Mouse (Mus musculus): ENCODE results near the gene Siglecf. TPM values are rescaled to one million over a fixed set of nuclear protein-coding genes. Genes with fewer than 3 reads are reported as not detected.
A peak's percentile ranks its signal among the peaks of the same experiment; 100 is the strongest.

Gene Siglecf
- 27.1 and 32.2 TPM in 2 replicates for total RNA-seq (2017)

- no peak for ATAC-seq (ENCODE audit: extremely low read depth, insufficient number of reproducible peaks, low FRiP score, poor library complexity, severe bottlenecking)
Measured at GRCm38 (mm10) chr7:43351154-43351553, at the start of gene Siglecf. Gene Siglecf (plus strand): TSS chr7:43351341.

- no peak for ATAC-seq (ENCODE audit: extremely low read depth, insufficient number of reproducible peaks, low FRiP score, poor library complexity, severe bottlenecking)
Measured at GRCm38 (mm10) chr7:43305235-43305634, 45.9 kb upstream of the Siglecf start.

- no peak for ATAC-seq (ENCODE audit: extremely low read depth, insufficient number of reproducible peaks, low FRiP score, poor library complexity, severe bottlenecking)
Measured at GRCm38 (mm10) chr7:43309069-43309468, 42.1 kb upstream of the Siglecf start.

- no peak for ATAC-seq (ENCODE audit: extremely low read depth, insufficient number of reproducible peaks, low FRiP score, poor library complexity, severe bottlenecking)
Measured at GRCm38 (mm10) chr7:43311632-43312031, 39.5 kb upstream of the Siglecf start.

- ATAC-seq (ENCODE audit: extremely low read depth, insufficient number of reproducible peaks, low FRiP score, poor library complexity, severe bottlenecking), result peak; percentile 21; the same call in 1 of the 2 replicates
Measured at GRCm38 (mm10) chr7:43312386-43313012, 38.6 kb upstream of the Siglecf start.

- ATAC-seq (ENCODE audit: extremely low read depth, insufficient number of reproducible peaks, low FRiP score, poor library complexity, severe bottlenecking), result peak; percentile 89
Measured at GRCm38 (mm10) chr7:43313013-43313428, 38.1 kb upstream of the Siglecf start, which contains the start of gene Zfp715. Gene Zfp715 (minus strand): TSS chr7:43313294.

GRCm38 (mm10) chr7:43326223-43326780 is 24.8 kb upstream of the Siglecf start:
- no peak for ATAC-seq (ENCODE audit: extremely low read depth, insufficient number of reproducible peaks, low FRiP score, poor library complexity, severe bottlenecking)

- ATAC-seq (ENCODE audit: extremely low read depth, insufficient number of reproducible peaks, low FRiP score, poor library complexity, severe bottlenecking), result no peak
Measured at GRCm38 (mm10) chr7:43328101-43328500, 23.0 kb upstream of the Siglecf start.

GRCm38 (mm10) chr7:43333203-43333602 is 17.9 kb upstream of the Siglecf start:
- ATAC-seq (ENCODE audit: extremely low read depth, insufficient number of reproducible peaks, low FRiP score, poor library complexity, severe bottlenecking), result peak; percentile 67; the same call in 1 of the 2 replicates

- no peak for ATAC-seq (ENCODE audit: extremely low read depth, insufficient number of reproducible peaks, low FRiP score, poor library complexity, severe bottlenecking)
Measured at GRCm38 (mm10) chr7:43333899-43334298, 17.2 kb upstream of the Siglecf start.

GRCm38 (mm10) chr7:43340771-43341170 is 10.4 kb upstream of the Siglecf start:
- ATAC-seq (ENCODE audit: extremely low read depth, insufficient number of reproducible peaks, low FRiP score, poor library complexity, severe bottlenecking), result no peak

- peak; percentile 39; the same call in 1 of the 2 replicates for ATAC-seq (ENCODE audit: extremely low read depth, insufficient number of reproducible peaks, low FRiP score, poor library complexity, severe bottlenecking)
Measured at GRCm38 (mm10) chr7:43343191-43343590, 8.0 kb upstream of the Siglecf start.

GRCm38 (mm10) chr7:43344020-43344419 is 7.1 kb upstream of the Siglecf start:
- ATAC-seq (ENCODE audit: extremely low read depth, insufficient number of reproducible peaks, low FRiP score, poor library complexity, severe bottlenecking), result no peak

GRCm38 (mm10) chr7:43344491-43344890 is 6.7 kb upstream of the Siglecf start:
- ATAC-seq (ENCODE audit: extremely low read depth, insufficient number of reproducible peaks, low FRiP score, poor library complexity, severe bottlenecking), result no peak

- ATAC-seq (ENCODE audit: extremely low read depth, insufficient number of reproducible peaks, low FRiP score, poor library complexity, severe bottlenecking), result no peak
Measured at GRCm38 (mm10) chr7:43346148-43346547, 5.0 kb upstream of the Siglecf start.

GRCm38 (mm10) chr7:43346571-43346970 is 4.6 kb upstream of the Siglecf start:
- ATAC-seq (ENCODE audit: extremely low read depth, insufficient number of reproducible peaks, low FRiP score, poor library complexity, severe bottlenecking), result no peak

GRCm38 (mm10) chr7:43349623-43350022 is 1.5 kb upstream of the Siglecf start:
- peak; percentile 62 for ATAC-seq (ENCODE audit: extremely low read depth, insufficient number of reproducible peaks, low FRiP score, poor library complexity, severe bottlenecking)

- ATAC-seq (ENCODE audit: extremely low read depth, insufficient number of reproducible peaks, low FRiP score, poor library complexity, severe bottlenecking), result peak; percentile 76
Measured at GRCm38 (mm10) chr7:43353118-43353517, 2.0 kb downstream of the Siglecf start.

- ATAC-seq (ENCODE audit: extremely low read depth, insufficient number of reproducible peaks, low FRiP score, poor library complexity, severe bottlenecking), result no peak
Measured at GRCm38 (mm10) chr7:43353758-43354157, 2.6 kb downstream of the Siglecf start.

All from neutrophil, adult 5-6 weeks (primary cell).